Mouse (Mus musculus) heart, embryonic 11.5 days (tissue): ENCODE results near the gene AW549877. TPM values are rescaled to one million over a fixed set of nuclear protein-coding genes. Genes with fewer than 3 reads are reported as not detected.

ENCODE experiments used
- ATAC-seq: fragments of 200-750 bp; cut with Nextera tagmentation; replicated peaks from 2 replicates; pipeline ENCODE4 v1.8.0; 2017; ENCODE audit warnings: moderate library complexity; ENCODE audit not compliant: insufficient number of reproducible peaks, low FRiP score, low TSS enrichment
- H3K27ac ChIP-seq: fragments of 300-500 bp; sonication (generic); 2 replicates; pipeline ENCODE4 v1.5.1; 2014; ENCODE audit warnings: mild to moderate bottlenecking, low read depth, low read length
- H3K27me3 ChIP-seq: fragments of 300-500 bp; sonication (generic); 2 replicates; pipeline ENCODE4 v1.6.1; 2014; ENCODE audit warnings: mild to moderate bottlenecking, low read length, mixed read lengths; ENCODE audit not compliant: control insufficient read depth, insufficient read depth
- H3K36me3 ChIP-seq: fragments of 300-500 bp; sonication (generic); 2 replicates; pipeline ENCODE4 v1.6.1; 2014; ENCODE audit warnings: mild to moderate bottlenecking, low read length, moderate library complexity, mixed read lengths; ENCODE audit not compliant: control insufficient read depth, insufficient read depth
- H3K4me1 ChIP-seq: fragments of 300-500 bp; sonication (generic); 2 replicates; pipeline ENCODE4 v1.6.1; 2014; ENCODE audit warnings: low read length; ENCODE audit not compliant: control insufficient read depth, insufficient read depth
- H3K4me2 ChIP-seq: fragments of 300-500 bp; sonication (generic); 2 replicates; pipeline ENCODE4 v1.6.1; 2014; ENCODE audit warnings: mild to moderate bottlenecking, moderate library complexity
- H3K4me3 ChIP-seq: fragments of 300-500 bp; sonication (generic); 2 replicates; pipeline ENCODE4 v1.5.1; 2014; ENCODE audit warnings: low read depth, low read length
- H3K9ac ChIP-seq: fragments of 300-500 bp; sonication (generic); 2 replicates; pipeline ENCODE4 v1.6.1; 2014; ENCODE audit warnings: mild to moderate bottlenecking, low read depth, low read length, moderate library complexity
- H3K9me3 ChIP-seq: fragments of 300-500 bp; sonication (generic); replicated peaks from 2 replicates; pipeline ENCODE4 v1.6.1; 2016; ENCODE audit warnings: low read length; ENCODE audit not compliant: control insufficient read depth
- WGBS: fragments of 180-500 bp; shearing (Covaris S2); extraction: QIAGEN DNeasy Blood & Tissue Kit; methylation state at CpG from one replicate; pipeline ENCODE4 v1.1.7; 2014; ENCODE audit not compliant: insufficient replicate concordance; 5-methylcytosine and 5-hydroxymethylcytosine counted together
- polyA plus RNA-seq: library from polyadenylated mRNA; unstranded; fragments of >200 nt; fragmentation: Nextera tagmentation; extraction: Ambion mirVana; gene quantifications from 2 replicates; pipeline ENCODE4 v1.2.1, GENCODE M21; 2014

AW549877 gene
- polyA plus RNA-seq, 1 experiment from 2014 or later = 36.7 TPM

DNA sequence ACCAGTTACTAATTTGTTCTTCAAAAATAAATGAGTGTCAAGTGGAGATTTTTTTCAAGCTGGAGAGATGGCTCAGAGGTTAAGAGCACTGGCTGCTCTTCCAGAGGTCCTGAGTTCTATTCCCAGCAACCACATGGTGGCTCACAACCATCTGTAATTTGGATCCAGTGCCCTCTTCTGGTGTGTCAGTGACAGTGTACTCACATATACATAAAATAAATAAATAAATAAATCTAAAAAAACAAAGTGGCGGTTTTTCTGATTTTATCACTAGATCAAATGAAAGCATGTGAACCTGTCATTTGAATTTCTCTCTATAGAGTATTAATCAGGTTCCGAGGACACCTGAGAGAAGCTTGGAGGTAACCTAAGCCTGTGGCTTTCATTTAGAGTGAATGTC, 17.3 kb downstream of the AW549877 start:
- Histone ChIP-seq H3K27ac (no peak overlapping the region), H3K9me3 (no peaks in the 10 kb centered on the region), H3K9ac (no peak overlapping the region), H3K4me1 (no peaks in the 10 kb centered on the region), H3K4me2 (no peak overlapping the region; the same call in 1 of the 2 replicates), H3K4me3 (no peak overlapping the region), H3K36me3 (no peaks in the 10 kb centered on the region), H3K27me3 (no peaks in the 10 kb centered on the region)
- no peak for ATAC-seq
- 86% methylated on average over 2 of the region's 2 CpGs for WGBS

DNA sequence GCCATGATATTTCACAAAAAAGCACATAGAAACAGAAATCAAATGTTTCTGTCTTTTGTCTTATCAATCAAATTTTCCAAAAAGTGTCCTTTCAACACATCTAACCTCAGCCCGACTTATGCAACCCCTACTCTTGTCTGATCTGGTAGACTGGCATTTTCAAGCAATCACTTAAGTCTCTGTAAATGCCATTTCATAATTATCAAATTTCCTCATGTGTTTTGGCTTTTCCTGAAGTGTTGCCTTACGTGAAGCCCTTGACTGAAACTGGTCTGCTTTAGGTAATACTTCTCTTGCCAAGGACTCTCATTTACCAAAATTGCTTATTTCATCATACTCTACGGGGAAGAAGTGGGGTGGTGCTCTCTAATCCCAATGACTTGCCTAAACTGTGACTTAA, 22.2 kb downstream of the AW549877 start:
- WGBS = 84% methylated on average over 3 of the region's 3 CpGs
- Histone ChIP-seq H3K4me2 (no peak overlapping the region), H3K4me3 (no peak overlapping the region), H3K27me3 (no peaks in the 10 kb centered on the region), H3K9me3 (no peaks in the 10 kb centered on the region), H3K4me1 (no peaks in the 10 kb centered on the region), H3K27ac (no peak overlapping the region), H3K9ac (no peak overlapping the region), H3K36me3 (0 out of 2 replicates have a peak, but pooled peaks cover 2% of the 10 kb centered on the region)
- ATAC-seq = no peak

DNA sequence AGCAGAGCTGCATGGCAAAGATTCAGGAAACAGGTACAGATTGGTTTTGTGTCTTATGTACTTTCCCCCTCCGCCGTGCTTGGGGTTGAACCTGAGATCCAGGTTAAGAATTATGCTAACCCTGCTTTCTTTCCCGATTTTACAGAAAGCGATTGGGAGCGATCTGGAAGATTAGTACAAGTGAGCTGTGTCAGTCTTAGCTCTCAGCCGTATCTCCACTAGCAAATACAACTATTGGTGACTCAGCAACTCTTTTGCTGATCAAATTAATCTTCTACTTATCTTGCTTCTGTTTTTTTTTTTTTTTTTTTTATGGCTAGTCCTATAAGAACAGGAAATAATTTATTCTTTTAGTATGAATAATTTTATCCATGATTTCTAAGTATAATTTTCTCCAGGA, 25.4 kb downstream of the AW549877 start:
- Histone ChIP-seq H3K36me3 (0 out of 2 replicates have a peak, but pooled peaks cover 2% of the 10 kb centered on the region), H3K4me2 (no peak overlapping the region), H3K27me3 (no peaks in the 10 kb centered on the region), H3K4me1 (no peaks in the 10 kb centered on the region), H3K27ac (no peak overlapping the region), H3K4me3 (no peak overlapping the region), H3K9ac (no peak overlapping the region), H3K9me3 (no peaks in the 10 kb centered on the region)
- 85% methylated on average over 6 of the region's 6 CpGs for WGBS
- no peak for ATAC-seq

DNA sequence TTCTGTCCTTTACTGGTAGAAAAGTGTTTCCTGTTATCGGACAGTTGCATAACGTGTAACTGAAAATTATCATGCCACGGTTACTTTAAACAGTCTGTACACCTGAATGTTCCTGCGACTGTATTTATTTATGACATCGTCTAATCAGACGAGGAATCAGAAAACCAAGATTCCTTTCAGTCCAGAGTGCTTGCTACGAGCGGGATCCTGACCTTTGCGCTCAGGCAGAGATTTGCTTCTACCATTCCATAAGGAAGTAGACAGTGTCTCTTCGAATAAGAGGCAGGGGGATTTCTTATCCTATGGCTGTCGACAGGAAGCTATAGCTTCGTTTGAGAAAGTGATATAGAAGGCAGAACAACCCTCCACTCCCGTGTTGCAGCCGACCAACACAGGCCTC, 25.8 kb downstream of the AW549877 start:
- WGBS = 78% methylated on average over 14 of the region's 14 CpGs
- H3K27ac ChIP-seq = no peak overlapping the region

DNA sequence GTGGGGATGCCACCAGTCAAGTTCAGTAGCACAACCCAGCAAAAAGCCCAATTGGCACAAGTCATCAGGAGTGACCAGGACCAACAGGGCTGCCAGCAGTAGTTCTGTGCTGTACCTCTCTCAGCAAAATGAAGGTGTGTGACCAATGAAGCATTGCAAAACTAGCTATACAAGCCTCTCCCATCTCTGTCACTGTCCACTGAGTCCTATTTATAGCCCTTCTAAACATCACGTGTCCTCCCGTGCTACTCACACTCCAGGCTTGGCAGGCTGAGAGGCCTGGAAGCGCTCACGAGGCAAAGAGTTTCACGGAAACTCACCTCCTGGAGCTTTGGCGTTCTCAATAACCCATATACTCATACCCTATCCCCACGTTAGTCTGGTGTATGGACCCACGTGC, 33.3 kb downstream of the AW549877 start:
- WGBS = 52% methylated on average over 8 of the region's 8 CpGs
- H3K27me3 ChIP-seq = no peaks in the 10 kb centered on the region
- no peak overlapping the region for H3K4me3 ChIP-seq
- H3K9ac ChIP-seq = no peak overlapping the region
- 0 out of 2 replicates have a peak overlapping the region, but pooled peaks have one; percentile 41 for H3K27ac ChIP-seq
- H3K9me3 ChIP-seq = no peaks in the 10 kb centered on the region
- no peak for ATAC-seq
- no peak overlapping the region for H3K4me2 ChIP-seq
- H3K36me3 ChIP-seq = no peaks in the 10 kb centered on the region
- no peaks in the 10 kb centered on the region for H3K4me1 ChIP-seq

More for the DNA sequence above, 25.8 kb downstream of the AW549877 start:
- Histone ChIP-seq H3K27me3 (no peaks in the 10 kb centered on the region), H3K4me1 (no peaks in the 10 kb centered on the region), H3K4me3 (no peak overlapping the region), H3K36me3 (0 out of 2 replicates have a peak, but pooled peaks cover 2% of the 10 kb centered on the region), H3K9ac (no peak overlapping the region), H3K4me2 (no peak overlapping the region), H3K9me3 (no peaks in the 10 kb centered on the region)
- ATAC-seq = no peak

DNA sequence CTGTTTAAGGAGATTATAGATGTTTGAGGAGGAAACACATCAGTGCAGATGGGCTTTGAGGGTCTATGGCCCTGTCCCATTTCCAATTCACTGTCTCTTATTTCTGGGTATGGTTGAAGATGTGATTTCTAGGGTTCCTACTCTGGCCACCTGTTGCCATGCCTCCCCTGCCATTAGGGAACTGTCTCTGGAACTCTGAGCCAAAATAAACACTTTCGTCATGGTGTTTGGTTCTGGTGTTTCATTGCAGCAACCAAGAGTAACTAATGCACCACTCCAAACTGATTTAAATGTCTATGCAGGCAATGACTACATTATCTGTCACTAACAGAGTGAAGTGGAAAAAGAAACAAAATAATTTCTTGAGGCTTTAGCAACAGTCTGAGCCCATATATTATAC, 35.5 kb downstream of the AW549877 start:
- Histone ChIP-seq H3K36me3 (no peaks in the 10 kb centered on the region), H3K27me3 (no peaks in the 10 kb centered on the region), H3K9me3 (no peaks in the 10 kb centered on the region), H3K9ac (no peak overlapping the region), H3K4me1 (no peaks in the 10 kb centered on the region), H3K4me3 (no peak overlapping the region), H3K27ac (no peak overlapping the region), H3K4me2 (no peak overlapping the region)
- 52% methylated on average over 1 of the region's 1 CpGs for WGBS
- ATAC-seq = no peak

DNA sequence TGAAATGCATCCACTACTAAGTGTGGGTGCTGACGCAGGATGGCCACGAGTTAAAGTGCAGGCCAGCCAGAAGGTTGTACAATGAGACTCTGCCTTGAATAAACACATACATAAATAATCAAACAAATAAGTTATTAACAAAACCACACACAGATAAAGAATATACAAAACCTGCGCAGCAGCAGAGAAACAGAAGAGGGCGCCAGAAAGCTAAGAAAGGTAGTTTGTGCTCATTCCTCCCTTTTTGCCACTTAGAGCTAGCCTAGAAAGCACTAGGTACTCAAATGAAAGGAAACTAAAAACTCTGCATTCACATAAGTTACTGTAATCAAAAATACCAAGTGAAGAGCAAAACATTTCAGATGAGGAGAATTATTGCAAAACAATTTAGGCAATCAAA, 37.6 kb downstream of the AW549877 start:
- no peak overlapping the region for H3K9ac ChIP-seq
- no peaks in the 10 kb centered on the region for H3K4me1 ChIP-seq
- H3K27me3 ChIP-seq = no peaks in the 10 kb centered on the region
- no peak overlapping the region for H3K4me2 ChIP-seq
- H3K27ac ChIP-seq = no peak overlapping the region
- no peaks in the 10 kb centered on the region for H3K36me3 ChIP-seq
- ATAC-seq = no peak
- no peaks in the 10 kb centered on the region; the same call in 1 of the 2 replicates for H3K9me3 ChIP-seq
- H3K4me3 ChIP-seq = no peak overlapping the region
- WGBS = 25% methylated on average over 4 of the region's 4 CpGs

DNA sequence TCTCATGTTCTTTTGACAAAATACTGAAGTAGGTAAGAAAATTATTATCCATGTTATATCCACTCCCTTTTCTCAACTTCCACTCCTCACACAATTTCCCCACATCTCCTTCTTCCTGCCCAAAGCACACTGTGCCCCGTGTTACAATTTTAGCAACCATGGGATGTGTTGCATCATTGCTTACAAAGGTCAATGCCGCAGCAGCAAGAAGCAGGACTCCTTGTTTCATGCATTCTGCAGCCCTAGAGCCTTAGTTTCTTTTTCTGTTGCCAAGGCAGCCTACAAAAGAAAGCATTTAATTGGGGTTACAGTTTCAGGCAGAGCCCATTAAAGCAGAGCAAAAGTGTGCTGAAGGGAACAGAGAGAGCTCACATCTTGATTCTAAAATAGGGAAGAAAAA, 40.6 kb downstream of the AW549877 start:
- no peak for ATAC-seq
- no peak overlapping the region for H3K27ac ChIP-seq
- H3K36me3 ChIP-seq = no peaks in the 10 kb centered on the region
- H3K4me2 ChIP-seq = no peak overlapping the region
- H3K4me1 ChIP-seq = no peaks in the 10 kb centered on the region
- no peaks in the 10 kb centered on the region; the same call in 1 of the 2 replicates for H3K9me3 ChIP-seq
- no peak overlapping the region for H3K9ac ChIP-seq
- H3K4me3 ChIP-seq = no peak overlapping the region
- WGBS = 80% methylated on average over 2 of the region's 2 CpGs
- no peaks in the 10 kb centered on the region for H3K27me3 ChIP-seq

DNA sequence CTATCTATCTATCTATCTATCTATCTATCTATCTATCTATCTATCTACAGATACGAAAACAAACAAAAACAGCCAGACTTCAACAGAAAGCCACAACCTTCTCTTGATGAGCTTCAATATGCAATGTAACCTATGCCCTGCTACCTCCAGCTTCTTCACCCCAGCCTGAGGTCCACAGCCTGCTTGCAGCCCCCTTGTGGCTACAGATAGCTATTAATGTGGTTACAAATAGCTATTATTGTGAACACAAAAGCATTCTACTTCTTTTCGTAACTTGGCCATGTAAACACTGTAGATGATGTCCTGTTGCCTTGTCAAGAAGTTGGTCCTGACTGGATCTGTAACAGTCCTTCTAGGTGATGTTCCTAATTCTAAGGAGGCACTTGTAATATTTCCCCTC, 57.4 kb downstream of the AW549877 start:
- no peaks in the 10 kb centered on the region for H3K4me1 ChIP-seq
- ATAC-seq = no peak
- no peaks in the 10 kb centered on the region for H3K27me3 ChIP-seq
- no peaks in the 10 kb centered on the region for H3K9me3 ChIP-seq
- H3K27ac ChIP-seq = no peak overlapping the region
- WGBS = 81% methylated on average over 2 of the region's 2 CpGs
- H3K9ac ChIP-seq = no peak overlapping the region
- no peak overlapping the region for H3K4me2 ChIP-seq
- H3K36me3 ChIP-seq = no peaks in the 10 kb centered on the region
- no peak overlapping the region for H3K4me3 ChIP-seq
